Mouse (Mus musculus) mesoderm, embryonic 11.5 days (tissue): ENCODE results near the gene Csnk1g2.
"Not testable (repeated sequence)": the region's sequence is repeated elsewhere in the genome, so short reads cannot be mapped to it uniquely, and the experiment has no call there.

Experiments
- DNase-seq: peaks from one replicate; pipeline ENCODE4 v3.0.0-alpha.2; 2012; ENCODE audit warnings: low read depth, low spot score

The Csnk1g2 gene

DNA sequence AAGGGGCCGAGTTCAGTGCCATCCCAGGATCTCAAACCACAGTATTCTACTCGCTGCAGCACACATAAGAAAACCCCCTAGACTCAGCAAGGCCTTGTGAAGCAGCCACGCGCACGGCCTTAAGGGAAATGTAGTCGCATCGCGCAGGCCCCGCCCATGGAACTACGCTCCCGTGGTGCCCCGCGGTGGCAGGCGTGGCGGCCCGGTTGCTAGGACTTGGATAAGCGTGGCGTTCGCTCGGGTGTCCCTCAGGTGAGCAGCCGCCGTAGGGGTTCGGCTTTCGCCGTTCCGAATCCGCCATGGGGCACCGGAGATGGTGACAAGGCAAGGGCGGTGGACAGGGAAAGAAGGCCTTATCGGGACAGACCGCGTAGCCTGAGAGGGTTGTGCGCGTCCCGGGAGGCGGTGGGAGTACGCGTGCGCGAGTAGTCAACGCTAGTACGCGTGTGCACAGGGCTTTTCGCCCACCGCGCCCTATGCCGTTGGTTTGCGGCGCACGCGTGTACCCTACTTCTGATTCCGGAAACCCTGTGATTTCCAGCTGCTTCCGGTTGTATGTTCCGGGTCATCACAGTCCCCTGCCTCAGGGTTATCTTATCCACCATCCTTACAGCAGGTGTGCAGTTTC, 19.8 kb upstream of the Csnk1g2 start, which contains the start of the genes Scamp4 and Adat3:
Gene Scamp4, plus strand, starts transcription at position 175 of the 628 bp plus-strand sequence.
Gene Adat3, plus strand, starts transcription at position 183 of the 628 bp plus-strand sequence.
- DNase-seq = peak; percentile 93

DNA sequence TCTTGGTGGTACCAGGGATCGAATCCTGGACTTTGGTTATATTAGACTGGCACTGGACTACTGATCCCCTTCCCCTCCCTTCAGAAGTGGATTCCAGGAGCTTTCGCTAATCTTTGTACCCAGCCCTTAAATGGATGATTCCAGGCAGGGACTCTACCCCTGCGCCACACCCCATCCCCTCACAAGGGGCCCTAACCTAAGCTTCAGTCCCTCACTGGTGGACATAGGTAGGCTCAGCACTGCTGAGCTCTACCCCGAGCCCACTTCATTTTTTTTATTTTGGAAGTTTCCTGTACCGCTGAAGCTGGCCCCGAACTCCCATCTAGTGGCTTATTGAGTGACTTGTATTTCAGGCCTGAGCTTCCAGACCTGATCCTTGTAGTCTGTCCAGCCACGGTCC, 19.3 kb upstream of the Csnk1g2 start:
- no peak for DNase-seq

DNA sequence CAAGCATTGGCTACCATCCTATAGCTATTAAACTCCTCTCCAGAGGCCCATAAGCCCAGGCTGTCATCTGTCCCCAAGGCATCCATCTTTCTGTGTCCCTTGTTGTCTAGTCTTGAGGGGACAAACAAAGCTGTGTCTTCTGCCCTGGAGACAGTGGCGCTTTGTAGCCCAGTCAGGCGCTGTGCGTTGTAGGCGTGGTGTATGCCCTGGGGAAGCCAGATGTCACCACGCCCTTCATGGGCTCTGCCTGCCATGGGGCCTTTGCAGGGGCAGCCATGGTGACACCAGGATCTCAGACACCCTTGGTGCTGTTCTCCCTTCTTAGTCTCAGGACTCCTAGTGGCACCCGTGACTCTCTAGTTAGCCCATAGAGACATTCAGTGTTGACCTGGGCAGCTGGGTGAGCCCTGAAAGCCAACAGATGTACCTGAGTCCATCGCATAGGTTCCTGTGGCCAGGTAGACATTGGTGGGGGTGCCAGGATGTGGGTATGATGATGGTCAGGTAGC, 18.6 kb upstream of the Csnk1g2 start:
- no peak for DNase-seq

DNA sequence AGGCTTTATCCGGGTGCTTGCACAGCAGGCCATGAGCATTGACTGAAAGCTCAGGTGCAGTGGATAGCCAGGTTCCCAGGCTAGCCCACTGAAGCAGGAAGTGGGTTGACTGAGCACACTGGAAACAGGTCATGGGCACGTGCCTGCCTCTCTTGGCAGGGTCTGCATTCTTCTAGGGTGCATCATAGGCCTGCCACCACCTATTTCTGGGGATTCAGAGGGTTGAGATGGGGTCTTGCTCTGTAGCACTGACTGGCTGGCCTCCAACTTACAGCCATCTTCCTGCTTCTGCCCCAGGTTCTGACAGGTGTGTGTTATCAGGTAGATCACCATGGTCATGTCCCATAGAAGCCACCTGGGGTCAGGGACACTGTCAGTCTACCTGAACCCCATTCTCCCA, 17.6 kb upstream of the Csnk1g2 start:
- DNase-seq = no peak

DNA sequence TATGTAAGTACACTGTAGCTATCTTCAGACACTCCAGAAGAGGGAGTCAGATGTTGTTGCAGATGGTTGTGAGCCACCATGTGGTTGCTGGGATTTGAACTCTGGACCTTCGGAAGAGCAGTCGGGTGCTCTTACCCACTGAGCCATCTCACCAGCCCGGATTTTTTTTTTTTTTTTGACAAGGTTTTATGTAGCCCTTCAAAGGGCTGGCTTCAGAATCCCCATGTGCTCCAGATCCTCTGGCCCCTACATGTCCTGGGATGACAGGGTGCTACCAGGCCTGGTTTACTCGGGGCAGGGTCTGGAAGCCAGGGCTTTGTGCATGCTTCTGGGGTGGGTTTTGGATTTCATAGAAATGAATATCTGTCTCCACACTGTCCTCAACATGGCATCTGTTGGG, 16.9 kb upstream of the Csnk1g2 start, which contains the start of gene Gm49322:
Gene Gm49322, plus strand, starts transcription at position 301 of the 400 bp plus-strand sequence.
- not testable (repeated sequence) for DNase-seq

DNA sequence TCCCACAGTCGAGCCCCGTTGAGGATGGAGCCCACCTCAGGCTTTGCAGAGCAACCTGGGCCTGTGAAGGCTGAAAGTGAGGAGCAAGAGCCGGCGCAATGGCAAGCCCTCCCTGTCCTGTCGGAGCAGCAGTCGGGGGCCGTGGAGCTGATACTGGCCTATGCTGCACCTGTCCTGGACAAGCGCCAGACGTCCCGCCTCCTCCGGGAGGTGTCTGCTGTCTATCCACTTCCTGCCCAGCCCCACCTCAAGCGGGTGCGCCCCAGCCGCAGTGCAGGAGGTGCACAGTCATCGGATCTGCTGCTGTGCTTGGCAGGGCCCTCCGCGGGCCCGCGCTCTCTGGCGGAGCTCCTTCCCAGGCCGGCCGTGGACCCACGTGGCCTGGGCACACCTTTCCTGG, 16.3 kb upstream of the Csnk1g2 start:
- no peak for DNase-seq

DNA sequence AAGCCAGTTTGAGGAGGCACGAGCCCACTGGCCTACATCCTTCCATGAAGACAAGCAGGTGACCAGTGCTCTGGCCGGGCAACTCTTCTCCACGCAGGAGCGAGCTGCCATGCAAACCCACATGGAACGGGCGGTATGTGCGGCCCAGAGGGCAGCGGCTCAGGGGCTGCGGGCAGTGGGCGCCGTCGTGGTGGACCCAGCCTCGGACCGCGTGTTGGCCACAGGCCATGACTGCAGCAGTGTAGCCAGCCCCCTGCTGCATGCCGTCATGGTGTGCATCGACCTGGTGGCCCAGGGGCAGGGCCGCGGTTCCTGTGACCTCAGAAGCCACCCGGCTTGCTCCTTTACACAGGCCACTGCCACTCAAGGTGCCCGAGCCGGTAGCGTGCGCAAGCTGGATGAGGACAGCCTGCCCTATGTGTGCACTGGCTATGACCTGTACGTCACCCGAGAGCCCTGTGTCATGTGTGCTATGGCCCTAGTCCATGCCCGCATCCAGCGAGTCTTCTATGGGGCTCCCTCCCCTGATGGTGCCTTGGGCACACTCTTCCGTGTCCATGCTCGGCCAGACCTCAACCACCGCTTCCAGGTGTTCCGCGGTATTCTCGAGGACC, 15.8 kb upstream of the Csnk1g2 start:
- no peak for DNase-seq

DNA sequence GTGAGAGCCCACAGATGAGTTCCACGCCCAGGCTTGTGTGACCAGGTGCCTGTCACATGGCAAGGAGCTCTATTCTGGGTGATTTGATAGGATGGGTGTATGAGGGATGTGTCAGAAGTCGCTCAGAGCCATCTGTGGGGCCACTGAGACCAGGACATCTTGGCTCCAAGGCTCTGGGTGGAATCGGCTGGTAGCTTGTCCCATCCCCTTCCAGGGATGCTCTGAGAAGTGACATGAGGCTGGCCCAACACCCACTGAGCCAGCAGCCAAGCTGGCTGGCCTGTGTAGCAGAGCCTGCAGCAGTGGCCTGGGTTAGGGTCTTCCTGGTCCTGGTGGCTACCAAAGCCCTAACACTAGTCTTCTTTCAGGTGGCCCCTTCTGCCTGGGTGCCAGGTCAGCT, 14.2 kb upstream of the Csnk1g2 start:
- DNase-seq = no peak

DNA sequence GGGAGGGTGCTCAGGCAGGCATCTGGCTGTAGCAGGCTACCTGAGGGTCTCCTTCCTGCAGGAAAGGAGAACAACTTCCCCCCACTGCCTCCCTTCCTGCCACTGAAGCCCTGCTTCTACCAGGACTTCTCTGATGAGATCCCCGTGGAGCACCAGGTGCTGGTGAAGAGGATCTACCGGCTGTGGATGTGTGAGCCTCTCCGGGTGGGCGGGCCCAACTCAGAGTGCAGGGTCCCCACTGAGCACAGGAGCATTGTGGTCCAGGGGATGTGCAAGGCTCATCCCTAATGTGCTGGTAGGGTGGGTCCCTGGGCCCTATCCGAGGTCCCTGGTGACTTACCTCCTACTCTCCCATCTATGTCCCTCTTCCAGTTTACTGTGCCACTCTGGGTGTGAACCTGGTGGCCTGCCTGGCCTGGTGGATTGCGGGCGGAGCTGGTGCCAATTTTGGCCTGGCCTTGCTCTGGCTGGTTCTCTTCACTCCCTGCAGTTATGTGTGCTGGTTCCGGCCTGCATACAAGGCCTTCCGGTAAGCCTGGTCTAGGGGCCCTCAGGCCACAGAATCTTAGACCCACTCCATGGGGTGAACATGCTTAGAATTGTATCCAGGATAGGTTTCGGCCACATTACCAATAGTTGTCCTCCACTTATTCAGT, 13.2 kb upstream of the Csnk1g2 start:
- no peak for DNase-seq

DNA sequence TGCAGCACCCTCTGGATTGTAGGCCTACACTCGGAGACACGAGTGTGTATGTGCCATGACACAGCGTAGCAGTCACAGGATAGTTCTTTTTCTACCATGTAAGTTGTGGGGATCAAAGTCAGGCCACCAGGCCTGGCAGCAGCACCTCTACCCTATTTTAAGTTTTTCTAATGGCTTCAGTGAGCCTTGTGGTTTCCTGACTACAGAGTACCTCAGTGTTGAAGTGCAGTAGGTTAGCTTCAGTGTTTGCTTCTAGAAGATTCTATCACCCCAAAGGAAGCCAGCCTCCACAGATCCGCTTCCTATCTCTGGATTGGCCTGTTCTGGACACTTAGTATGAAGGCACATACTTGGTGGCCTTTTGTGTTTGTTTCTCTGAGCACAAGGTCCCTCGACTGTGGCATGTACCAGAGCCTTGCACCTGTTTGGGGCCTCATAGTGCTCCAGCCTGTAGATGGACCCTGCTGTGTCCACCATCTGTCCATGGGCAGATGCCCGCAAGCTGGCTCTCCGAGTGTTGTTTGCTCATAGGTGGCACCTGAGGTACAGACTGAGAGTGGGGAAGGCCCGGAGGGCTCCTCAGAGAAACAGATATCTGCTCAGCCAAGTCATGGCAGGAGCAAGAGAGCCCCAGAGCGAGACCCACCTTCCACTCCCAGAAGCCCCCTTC, 12.4 kb upstream of the Csnk1g2 start:
- no peak for DNase-seq

DNA sequence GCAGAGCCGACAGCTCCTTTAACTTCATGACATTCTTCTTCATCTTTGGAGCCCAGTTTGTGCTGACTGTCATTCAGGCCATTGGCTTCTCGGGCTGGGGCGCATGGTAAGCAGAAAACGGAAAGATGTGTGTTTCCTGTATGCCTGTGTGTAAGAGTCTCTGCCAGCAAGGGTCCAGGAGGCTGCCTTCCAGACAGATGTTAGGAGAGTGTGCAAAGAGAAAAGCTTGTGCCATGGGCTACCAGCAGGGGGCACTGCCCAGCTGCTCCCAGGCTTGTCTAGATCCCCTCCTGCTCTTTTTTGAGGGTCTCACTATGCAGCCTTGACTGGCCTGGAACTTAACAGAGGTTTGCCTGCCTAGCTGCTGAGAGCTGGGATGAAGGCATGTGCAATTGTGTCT, 11.6 kb upstream of the Csnk1g2 start:
- DNase-seq = peak; percentile 71

DNA sequence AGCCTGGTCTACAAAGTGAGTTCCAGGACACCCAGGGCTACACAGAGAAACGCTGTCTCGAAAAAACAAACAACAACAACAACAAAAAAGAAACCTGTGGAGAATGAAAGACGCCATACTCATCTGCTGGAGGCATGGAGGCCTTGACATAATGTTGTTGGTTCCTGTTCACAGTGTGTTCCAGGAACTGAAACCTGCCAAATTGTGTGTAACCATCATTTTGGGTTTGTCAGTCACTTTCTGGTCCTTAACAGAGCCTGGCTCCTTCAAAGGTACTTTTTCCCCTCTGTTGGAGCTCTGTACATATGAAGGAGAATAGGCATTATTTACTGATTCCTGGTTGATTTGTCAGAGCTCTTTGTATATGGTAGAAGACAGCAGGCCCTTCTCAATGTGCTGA, 10.7 kb upstream of the Csnk1g2 start:
- no peak for DNase-seq

DNA sequence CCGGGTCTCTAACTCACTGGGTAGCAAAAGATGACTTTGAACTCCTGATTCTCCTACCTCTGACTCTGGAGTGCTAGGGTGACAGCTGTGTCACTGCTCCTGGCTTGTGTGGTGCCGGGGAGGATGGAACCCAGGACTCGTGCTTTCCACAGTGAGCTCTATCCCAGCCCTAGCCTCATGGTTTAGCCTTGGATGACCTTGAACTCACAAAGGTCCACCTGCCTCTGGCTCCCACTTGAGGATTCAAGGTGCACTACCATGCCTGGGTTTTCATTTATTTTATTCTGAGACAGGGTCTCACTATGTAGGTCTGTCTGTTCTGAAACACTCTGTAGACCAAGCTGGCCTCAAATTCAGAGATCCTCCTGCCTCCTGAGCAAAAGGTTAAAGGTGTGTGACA, 8.8 kb upstream of the Csnk1g2 start:
- DNase-seq = no peak

DNA sequence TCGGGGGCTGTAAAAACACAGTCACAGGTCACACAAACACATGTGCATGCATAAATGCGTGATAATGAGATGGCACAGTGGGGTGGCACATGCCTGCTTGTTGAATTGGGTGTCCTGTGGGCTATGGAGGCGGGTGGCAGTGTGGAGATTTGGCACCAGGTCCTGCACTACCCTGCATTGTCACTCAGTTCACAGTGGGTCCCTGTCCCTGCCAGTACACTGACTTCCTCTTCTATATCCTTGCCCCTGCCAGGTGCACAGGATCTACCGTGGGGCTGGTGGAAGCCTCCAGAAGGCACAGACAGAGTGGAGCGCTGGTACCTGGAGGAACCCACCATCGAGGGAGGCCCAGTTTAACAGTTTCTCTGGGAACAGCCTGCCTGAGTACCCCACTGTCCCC, 8.3 kb upstream of the Csnk1g2 start:
- DNase-seq = no peak

DNA sequence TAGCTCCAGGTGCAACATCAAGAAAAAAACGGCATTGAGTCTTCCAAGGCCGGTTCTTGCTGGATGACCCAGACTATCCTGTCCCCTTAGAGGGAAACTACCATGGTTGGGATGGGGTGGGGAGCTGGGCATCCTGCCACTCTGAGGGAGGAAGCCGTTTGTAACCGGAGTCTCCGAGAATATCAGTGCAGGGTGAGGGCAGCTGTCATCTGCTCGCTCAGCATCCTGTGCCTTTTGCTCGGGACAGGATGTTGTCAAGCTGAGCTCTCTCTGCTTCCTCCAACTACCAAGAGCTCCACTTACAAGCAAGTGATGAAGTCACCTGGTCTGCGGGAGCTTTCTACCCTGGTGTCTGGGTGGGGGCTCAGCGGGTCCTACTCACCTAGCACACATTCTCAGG, 4.5 kb upstream of the Csnk1g2 start:
- no peak for DNase-seq

DNA sequence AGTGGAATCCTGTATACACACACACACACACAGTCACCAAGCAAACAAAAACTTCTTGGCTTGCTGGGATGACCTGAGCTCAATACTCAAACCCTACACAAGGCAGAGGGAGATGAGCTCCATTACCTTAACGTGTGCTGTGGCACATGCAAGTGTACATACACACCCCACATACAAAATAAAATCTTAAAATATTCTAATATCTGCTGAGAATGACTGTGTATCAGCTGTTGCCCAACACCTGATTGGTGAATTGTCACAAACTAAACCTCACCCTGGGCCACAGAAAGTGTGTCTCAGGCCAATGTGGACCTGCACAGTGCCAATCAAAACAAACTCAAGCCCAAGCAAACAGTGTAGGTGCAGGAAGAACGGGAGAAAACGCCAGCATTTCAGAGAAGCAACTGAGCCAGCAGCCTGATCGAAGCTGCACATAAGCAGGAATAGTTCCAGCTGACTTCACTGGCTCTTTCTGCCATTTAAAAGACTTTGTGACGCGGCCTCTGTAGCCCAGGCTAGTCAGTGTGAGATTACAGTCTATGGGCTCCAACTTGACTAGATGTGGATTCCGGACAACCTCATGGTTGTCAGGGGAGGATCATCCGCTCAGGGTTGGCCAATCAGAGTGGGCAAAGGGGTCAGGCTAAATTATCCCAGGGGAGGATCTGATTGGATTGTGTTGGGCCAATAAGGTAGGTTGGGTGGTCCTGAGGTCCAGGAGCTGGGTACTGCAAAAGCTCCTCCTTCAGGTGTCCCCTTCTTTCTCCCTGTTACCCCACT, 3.0 kb upstream of the Csnk1g2 start:
- no peak for DNase-seq

DNA sequence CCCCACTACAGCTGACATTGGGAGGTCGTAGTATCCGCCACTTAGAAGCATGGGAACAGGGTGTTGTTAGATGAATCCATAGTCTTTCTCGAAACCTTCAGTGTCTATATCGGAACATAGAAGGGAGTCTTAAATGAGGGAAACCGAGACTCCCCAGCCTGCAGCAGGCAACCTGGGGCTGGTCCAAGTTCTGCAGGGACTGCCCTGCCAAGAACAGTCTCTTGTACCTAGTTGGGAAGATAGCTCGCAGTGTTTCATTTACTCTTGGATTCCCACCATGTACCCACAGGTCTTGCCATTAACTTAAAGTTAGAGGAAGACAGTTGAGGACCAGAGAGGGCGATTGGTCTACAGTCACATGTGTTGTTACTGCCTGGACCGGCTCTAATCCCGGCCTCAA, 2.3 kb upstream of the Csnk1g2 start:
- DNase-seq = no peak

DNA sequence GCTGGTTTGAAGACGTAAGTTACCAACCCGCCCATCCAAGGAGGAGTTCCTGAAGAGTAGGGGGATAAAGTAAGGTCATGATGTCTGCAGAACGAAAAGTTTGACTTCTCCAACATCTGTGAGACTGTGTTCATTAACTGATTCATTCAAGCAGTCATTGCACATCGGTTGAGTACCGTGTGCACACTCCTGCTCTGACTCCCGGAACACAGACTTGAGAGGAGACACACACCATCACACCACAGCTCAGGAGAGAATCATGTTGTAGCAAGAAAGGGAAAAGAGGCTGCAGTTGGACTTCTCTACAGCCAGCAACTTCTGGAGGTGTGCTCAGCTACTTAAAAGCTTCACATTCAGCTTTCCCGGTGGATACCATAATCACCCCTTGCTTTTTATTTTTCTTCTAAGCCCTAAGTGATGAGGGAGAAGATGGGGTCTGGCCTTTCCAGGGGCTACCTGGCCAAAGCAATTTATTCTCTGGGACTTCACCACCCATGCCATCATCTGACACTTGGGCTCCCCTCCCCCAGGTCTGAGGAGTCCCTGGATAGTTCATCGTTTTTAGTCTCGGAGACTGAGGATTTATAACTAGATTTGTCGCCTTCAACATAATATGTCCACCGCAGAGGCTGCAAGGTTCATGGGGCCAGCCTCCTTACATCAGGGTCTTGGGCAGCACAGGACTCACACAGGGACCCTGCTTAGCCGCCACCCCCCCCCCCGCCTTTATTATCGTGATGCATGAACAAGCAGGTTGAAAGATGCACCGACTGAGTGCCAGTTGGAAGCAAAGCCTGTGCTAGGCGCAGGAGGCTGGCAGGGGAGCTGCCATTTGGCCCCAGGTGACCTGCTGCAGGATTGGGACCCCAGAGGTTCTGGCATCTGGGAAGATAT, 1.6 kb upstream of the Csnk1g2 start:
- no peak for DNase-seq

DNA sequence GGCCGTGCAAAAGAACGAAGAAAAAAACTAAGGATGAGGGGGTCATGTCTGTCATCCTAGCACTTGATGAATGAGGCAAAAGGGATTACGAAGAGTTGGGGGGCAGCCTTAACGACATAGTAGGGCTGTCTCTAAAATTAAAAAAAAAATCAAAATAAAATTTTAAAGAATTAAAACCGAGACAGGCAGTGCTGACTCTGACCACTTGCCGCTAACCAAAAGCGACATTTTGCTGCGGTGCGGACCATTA, 1.0 kb upstream of the Csnk1g2 start:
- DNase-seq = no peak

DNA sequence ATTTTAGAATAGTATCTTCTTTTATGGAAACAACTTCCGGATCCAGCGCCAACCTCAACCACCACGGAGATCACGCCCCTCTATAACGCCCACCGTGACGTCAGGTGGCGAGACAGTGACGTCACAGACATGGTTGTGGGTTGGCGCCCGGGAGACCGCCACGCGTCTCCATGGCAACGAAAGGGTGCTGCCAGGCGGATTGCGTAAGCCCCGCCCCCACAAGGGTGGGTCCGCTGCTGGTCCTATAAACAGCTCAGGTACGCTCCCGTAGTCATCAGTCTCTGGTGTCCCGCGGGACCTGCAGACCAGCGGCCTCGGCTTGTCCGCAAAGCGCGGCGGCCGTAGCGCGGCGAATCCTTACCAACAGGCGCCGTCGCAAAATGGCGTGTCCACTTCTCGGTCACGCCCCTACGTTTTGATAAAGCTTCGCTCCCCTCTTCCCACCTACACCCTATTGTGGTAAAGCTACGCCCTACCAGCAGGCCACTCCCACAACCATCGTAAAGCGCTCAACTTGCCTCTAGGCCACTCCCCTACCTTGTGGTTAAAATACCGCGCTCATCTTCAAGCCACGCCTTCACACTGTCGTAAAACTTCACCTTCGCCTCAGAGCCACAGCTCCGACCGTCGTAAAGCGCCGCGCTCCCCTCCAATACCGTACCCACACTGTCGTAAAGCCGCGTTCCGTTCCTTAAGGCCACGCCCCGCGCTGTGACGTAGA, 538 bp upstream of the Csnk1g2 start:
- DNase-seq = peak; percentile 100
